Mouse (Mus musculus) kidney, postnatal 10 days (tissue): ENCODE measurements around the gene Ubl7.

ENCODE experiments used
- DNase-seq: peaks from one replicate; pipeline ENCODE4 v3.0.0; 2021; ENCODE audit warnings: mixed read lengths

Ubl7 gene

GRCm38 (mm10) chr9:57949879-57950278 is 39.1 kb downstream of the Ubl7 start:
- DNase-seq = peak; percentile 39

DNA sequence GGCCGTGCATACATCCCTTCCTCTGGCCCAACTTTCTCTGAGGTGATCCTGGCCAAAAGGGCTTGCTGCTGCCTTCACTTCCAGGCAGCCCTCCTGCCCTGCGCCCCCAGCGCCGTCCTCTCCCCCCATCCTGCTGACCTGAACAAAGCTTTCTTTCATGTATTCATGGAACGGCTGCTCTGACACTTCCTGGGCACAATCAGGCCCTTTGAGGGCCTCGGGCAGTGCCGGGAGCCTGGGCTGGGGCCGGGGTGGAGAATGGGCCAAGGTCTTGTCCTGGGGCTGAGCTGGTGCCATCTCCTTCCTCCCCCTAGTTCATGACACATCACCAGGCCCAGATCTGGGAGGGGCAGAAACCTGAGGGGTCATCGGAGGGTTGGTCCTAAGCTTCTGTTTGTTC is 39.7 kb downstream of the Ubl7 start:
- DNase-seq = no peak

- no peak for DNase-seq
Observed at GRCm38 (mm10) chr9:57951993-57952392, 41.2 kb downstream of the Ubl7 start.

DNA sequence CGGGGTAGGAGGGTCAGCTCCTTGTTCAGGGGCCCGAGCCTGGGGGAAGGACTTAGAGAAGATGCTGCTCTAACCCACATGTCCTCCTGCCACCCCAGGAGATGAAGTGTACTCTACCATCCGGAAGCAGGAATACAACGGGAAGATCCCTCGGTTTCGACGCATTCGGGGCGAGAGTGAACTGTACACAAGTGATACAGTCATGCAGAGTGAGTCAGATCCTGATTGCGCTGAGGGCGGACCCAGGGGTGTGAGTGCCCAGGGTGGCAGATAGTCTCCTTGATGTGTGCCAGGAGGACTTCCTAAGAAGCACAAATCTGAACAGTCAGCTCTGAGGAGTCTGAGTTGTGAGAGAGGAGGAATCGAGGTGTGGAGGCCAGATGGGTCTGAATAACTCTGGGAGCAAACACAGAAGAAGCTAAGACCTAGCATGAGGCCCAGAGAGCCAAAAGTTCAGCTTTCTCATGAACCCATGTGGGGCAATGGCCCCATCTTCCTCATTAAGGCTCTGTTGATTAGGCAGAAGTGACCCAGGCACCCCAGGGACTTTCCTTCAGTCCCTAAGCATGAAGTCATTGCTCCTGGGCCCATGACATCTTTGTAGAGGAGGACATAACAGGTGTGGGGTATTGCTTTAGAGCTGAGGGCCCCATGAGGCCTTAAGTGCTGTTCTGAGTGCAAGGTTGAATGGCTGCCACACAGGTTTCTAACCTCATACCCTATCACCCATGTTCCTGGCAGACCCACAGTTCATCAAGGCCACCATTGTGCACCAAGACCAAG is 44.4 kb downstream of the Ubl7 start:
- DNase-seq = no peak

DNA sequence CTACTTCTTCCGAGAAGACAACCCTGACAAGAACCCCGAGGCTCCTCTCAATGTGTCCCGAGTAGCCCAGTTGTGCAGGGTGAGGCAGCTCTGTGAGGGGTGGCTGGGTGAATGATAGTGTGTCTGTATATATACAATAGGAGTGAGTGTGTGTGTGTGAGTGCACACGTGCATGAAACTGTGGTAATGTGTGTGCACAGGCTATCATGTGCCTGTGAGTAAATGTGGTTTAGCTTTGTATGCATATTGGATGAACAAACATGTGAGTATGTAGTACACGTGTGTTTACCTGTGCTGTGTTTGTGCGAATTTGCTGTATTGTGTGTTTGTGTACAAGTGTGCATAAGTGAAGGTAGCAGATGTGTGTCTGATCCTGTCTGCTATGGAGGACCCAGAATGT is 45.0 kb downstream of the Ubl7 start:
- DNase-seq = no peak

GRCm38 (mm10) chr9:57956196-57956837 is 45.5 kb downstream of the Ubl7 start:
- no peak for DNase-seq

GRCm38 (mm10) chr9:57956838-57957236 is 46.1 kb downstream of the Ubl7 start:
- no peak for DNase-seq

DNA sequence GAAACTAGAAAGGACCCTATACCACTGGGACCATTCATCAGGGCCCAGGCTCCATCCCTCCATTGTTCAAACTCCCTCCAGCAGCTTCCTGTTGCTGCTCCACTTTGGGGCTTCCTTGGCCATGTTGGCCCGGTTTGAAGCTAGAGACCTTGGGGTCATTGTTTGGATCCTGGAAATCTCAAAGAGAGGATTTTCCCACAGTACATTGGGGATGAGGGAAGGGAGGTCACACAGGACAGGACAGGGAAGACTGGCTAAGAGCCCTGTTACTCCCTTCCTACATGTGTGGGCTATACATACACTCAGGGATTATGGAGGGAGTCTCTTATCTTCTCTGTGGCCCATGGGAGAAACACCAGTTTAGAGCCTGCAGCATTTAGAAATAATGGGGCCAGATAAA is 47.8 kb downstream of the Ubl7 start:
- DNase-seq = no peak

DNA sequence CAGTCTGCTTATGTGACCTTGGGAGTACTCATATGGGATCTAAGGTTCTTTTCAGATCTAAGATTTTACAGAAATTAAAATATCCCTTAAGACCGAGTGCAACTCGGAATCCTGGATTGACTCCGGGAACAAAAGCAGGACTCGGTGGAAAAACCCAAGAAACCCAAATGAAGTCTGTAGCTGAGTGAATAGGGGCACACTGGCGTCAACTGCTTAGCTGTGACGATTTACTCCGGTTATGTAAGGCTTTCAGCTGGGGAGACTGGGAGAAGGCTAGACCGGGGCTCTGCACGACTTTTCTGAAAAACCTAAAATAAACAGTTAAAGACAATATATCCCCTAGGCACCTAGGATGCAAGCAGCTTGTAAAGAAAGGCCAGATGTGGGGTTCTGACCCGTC is 48.6 kb downstream of the Ubl7 start:
- no peak for DNase-seq

DNA sequence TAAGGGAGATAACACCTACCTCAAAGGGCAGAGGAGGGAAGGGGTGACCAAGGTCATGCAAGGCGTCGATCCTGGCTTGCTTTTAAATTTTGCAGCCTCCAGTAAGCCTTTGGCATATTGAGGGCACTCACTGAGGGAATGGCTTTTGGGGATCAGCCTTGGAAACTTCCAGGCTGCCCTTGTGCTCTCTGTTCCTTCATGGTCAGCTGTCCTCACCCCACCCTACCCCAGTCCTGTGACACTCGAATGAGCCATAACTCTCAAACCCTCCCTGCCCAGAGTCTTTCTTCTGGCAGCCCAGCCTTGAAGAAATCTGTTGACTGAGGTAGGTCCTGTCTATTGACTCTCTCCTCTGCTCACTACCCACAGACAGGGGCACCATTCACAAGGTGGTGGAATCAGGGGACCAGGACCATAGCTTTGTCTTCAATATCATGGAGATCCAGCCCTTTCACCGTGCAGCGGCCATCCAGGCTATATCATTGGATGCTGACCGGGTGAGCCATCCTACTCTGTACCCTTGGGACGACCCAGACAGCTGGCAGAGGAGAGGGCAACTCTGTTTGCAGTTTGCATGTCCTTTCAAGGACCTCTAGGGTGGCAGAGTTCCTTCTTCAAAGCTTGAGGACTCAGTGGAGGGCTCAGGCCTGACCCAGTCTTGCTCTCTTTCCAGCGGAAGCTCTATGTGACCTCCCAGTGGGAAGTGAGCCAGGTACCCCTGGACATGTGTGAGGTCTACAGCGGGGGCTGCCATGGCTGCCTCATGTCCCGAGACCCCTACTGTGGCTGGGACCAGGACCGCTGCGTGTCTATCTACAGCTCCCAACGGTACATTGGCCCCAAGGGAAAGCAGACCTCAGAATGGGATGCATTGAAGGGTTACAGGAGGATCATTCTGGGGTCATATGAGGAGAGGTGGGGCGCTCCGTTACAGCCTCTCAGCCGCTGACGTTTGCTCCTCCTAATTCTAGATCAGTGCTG is 49.4 kb downstream of the Ubl7 start:
- no peak for DNase-seq

GRCm38 (mm10) chr9:57961226-57961625 is 50.4 kb downstream of the Ubl7 start:
- DNase-seq = no peak

DNA sequence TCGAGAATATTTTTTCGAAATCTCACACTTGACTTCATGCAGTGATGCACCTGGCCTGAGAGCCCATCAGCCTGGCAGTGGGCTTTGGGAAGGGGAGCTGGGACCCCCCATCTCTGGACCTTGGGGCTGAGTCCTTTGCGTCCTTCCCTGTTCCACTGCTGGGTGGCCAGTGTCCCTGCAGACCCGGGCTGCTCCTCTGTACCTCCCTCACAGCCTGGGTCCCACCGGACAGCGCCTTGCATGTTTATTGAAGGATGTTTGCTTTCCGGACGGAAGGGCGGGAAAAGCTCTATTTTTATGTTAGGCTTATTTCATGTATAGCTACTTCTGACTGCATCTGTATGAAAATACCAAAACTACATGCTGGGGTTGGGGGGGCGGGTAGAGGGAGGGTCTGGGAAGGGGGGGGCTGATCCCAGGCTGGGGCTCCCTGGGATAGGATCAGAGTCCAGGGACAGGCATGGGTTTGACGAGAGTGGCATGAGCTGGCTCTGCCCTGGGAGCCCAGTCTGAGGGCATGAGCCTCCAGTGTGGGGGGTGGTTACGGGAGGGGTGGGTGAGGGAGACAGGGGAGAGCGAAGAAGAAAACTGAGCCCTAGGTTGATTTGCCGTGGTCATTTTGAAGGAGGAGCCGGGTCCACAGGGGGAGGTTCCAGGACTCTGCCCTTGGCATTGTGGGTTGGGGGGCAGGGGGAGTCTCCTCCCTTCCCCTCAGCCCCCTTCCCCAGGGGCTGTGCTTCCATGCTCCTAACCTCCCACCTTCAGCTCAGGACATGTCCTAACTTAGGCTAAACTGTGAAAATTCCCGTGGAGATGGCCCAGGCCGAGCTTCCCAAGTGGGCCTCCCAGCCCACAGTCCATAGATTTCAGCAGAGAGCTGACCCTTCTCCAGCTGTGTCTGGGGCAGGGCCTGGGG is 51.3 kb downstream of the Ubl7 start:
- no peak for DNase-seq

DNA sequence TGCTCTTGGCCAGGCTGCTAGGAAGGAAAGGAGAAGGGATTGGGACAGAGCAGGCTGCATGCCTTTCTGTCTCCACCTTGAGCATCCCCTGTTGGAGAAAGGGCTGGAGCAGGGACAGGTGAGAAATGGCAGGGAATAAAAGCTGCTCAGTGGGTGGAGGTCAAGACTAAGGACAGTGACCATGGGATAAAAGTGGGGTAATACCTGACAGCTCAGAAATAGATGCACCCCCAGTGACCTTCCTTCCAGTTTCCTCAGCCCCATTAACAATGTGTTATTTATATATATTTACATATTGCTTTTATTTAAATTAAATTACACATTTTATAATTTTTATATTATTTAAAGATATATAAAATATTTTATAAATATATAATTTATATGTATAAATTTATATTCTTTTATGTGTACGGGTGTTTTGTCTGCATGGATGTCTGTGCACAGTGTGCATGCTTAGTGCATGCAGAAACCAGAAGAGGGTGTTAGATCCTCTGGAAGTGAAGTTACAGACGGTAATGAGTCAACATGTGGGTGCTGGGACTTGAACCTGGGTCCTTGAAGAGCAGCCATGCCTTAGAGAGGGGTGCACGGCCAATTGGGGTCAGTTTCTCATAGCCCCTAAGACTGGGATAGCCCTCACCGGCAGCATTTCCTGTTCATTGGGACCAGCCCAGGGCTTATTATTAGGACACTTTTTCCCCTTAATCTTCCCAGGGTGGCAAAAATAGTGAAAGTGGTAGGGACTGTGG is 52.6 kb downstream of the Ubl7 start:
- DNase-seq = no peak

- no peak for DNase-seq
Observed at GRCm38 (mm10) chr9:57963998-57964395, 53.2 kb downstream of the Ubl7 start.

- DNase-seq = no peak
Observed at GRCm38 (mm10) chr9:57964528-57965250, 53.9 kb downstream of the Ubl7 start.

DNA sequence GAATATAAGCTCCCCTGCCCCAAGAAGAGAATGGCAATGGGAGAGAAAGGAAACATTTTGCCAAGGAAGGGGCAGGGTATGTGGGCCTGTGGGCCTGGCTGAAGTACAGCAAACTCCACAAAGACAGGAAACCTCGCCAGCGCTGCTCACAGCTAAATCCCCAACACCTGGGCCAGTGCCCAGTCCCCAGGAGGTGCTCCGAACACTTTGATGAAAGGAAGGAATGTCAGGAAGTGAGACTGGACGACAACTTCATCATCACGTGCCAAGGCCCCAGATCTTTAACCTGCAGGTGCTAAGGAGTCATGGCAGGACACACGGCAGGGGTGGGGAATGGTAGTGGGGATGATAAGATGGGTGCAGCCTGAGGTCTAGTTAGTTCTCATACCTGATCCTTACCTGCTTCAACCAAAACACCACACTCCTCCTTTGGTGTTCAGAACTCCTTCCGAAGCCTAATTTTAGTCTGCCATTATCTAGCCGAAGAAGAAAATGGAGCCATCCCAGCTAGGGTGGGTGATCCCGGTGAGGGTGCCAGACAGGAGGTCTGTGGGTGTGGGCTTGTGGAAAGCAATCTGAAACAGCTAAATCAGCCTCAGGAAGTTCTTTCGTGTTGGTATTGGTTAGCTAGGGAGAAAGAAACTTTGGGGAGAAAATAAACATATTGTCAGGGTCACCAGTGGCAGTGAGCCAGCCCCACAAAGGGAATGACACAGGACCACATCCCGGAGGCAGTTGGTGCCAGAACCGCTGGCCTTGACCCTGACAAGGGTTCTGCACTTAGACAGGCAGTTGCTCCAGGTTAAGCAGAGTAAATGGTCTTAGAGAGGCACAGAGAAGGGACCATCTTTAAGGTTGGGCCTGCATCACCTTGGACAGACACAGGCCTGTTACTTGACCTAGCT is 54.8 kb downstream of the Ubl7 start:
- peak; percentile 50 for DNase-seq

- DNase-seq = peak; percentile 34
Observed at GRCm38 (mm10) chr9:57967237-57967960, 56.6 kb downstream of the Ubl7 start.

- DNase-seq = no peak
Observed at GRCm38 (mm10) chr9:57968166-57968771, 57.5 kb downstream of the Ubl7 start.
